Mouse (Mus musculus) naive thymus-derived CD4-positive, alpha-beta T cell, adult 5 months (primary cell): ENCODE measurements around the gene Tnrc6b. TPM values are rescaled to one million over a fixed set of nuclear protein-coding genes. Genes with fewer than 3 reads are reported as not detected.

ENCODE experiments used
- polyA plus RNA-seq: library from polyadenylated mRNA; unstranded; fragments of 100-300 nt; shearing (Covaris generic); gene quantifications from one replicate; pipeline ENCODE4 v1.2.1, GENCODE M21; 2017

Tnrc6b gene
- polyA plus RNA-seq: 73.9 TPM

GRCm38 (mm10) chr15:80710608-80711363 is at the start of gene Tnrc6b:
Gene Tnrc6b, plus strand, starts transcription at chr15:80711313.

GRCm38 (mm10) chr15:80671295-80672252 is 39.5 kb upstream of the Tnrc6b start, which contains the start of gene Fam83f:
Gene Fam83f, plus strand, starts transcription at chr15:80671847.

GRCm38 (mm10) chr15:80948145-80949135 is 237.3 kb downstream of the Tnrc6b start, which contains the start of gene Adsl:
Gene Adsl, plus strand, starts transcription at chr15:80948490.

GRCm38 (mm10) chr15:80977620-80978334 is 266.7 kb downstream of the Tnrc6b start, which contains the start of gene Sgsm3:
Gene Sgsm3, plus strand, starts transcription at chr15:80977765.

Other genes starting within 250 kb of the Tnrc6b start
- 2.4 TPM for gene Enthd1, start 146.2 kb upstream of the Tnrc6b start, polyA plus RNA-seq
- gene Grap2, start 138.7 kb upstream of the Tnrc6b start, polyA plus RNA-seq: 228 TPM
- 0.15 TPM for gene Fam83f, start 39.5 kb upstream of the Tnrc6b start, polyA plus RNA-seq
- 124 TPM for gene Adsl, start 237.2 kb downstream of the Tnrc6b start, polyA plus RNA-seq